Mouse (Mus musculus) ES-Bruce4 (cell line): ENCODE measurements at regions not wholly inside any gene's neighbourhood (a gene's known extent, or its start where the extent isn't known, plus 50 kb on each side); places are given as distances from the start of the nearest gene placed in this dataset.

Source experiments
- CTCF ChIP-seq: IDR thresholded peaks from one replicate; pipeline ENCODE4 v1.8.1; 2011; ENCODE audit warnings: low read depth, low read length
- EP300 ChIP-seq: IDR thresholded peaks from 2 replicates; pipeline ENCODE4 v1.6.1; 2011; ENCODE audit warnings: low read depth, low read length; ENCODE audit not compliant: insufficient read depth
- POLR2A ChIP-seq: IDR thresholded peaks from one replicate; pipeline ENCODE4 v1.8.1; 2011; ENCODE audit warnings: low read length; ENCODE audit not compliant: insufficient read depth

GRCm38 (mm10) chr4:9104657-9105056 is 865.8 kb upstream of the Car8 start:
- TF ChIP-seq CTCF (no peak), POLR2A (no peak), EP300 (no peak)
